Mouse (Mus musculus): ENCODE results near the gene 1600014C23Rik.

The 1600014C23Rik gene

DNA sequence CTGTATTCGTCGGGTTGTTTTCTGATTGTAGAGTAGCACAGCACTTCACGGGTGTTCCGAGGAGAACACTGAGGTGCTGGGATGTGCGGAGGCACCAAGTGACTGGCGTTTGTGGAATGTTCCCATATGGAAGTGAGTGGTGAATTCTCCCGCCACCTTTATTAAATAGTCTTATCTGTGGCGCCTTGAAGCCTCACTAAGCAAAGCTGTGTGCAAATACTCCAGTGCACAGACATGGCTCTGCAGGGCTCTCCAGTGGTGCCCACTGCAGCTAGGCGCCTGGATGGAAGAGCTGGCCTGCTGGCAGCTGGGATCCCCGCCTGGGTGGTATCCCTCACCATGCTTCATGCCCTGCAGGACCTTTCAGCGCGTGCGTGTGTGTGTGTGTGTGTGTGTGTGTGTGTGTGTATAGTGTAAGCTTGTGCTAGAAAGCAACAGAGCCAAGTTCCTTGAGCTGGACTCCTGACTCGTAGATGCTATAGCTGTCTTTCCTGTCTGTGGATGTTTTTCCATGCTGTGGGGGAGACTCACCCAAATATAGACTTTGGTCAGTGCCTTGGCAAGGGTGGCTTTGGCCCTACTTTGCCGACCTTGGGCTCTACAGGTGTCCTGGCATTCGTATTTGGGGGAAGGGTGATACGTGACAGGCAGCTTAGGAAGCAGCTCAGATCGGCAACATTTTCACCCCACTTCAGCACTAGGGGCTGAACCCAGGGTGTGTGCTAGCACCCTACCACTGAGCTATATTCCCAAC is 39.7 kb downstream of the 1600014C23Rik start:
- no peak for DNase-seq (ENCODE audit: low spot score in 2 of 2)

DNA sequence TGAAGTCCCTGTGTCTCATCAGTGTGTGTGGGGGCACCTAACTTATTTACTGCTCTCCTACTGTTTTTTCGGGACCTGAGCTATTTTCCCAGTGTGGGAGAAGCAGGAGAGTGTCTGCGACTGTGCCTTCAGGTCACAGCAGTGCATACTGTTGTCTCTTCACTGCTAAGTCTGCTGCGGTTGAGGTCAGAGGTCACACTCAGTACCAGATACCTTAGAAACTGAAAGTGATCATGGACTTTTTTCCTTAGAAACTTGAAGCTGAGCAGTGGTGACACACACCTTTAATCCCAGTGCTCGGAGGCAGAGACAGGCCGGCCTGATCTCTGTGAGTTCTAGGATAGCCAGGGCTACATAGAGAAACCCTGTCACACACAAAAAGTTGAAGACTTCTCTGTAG is 41.5 kb downstream of the 1600014C23Rik start:
- DNase-seq (ENCODE audit: low spot score in 2 of 2): no peak

DNA sequence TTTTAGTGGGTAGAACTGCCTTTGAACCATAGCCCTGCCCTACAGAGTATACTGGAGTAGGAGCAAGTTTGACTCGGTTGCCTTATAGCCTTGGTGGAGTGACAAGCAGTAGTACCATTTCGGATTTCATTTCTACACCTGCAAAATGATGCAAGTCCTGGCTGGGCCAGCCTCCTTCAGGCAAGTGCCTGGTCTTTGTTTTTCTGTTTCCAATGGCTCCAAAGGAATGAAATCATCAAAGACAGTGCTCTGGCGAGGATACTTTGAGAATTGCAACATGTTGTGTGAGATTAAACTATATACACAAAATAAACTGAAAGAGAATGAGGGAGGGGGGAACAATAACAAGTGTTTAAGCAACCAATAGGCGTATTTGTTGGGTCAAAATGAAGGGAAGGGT is 43.6 kb downstream of the 1600014C23Rik start:
- no peak for DNase-seq (ENCODE audit: low spot score in 2 of 2)

DNA sequence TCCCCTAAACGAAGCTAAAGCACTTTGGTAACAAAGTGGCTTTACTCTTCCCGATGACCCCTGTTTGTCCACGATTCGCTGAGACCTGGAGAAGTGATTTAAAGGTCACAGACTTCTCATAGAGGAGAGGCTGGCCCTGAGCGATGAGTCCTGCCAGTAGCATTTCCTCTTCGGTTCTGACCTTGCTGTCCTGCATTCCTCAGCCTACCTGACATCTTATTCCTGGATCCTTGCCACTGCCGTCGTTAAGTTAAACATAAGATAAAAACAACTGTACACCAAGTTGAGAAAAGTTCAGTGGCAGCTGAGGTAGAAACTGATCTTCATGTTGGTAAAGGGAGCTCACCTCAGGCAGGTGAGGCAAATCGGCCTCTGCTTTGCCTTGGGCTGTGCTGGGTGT is 44.5 kb downstream of the 1600014C23Rik start:
- no peak for DNase-seq (ENCODE audit: low spot score in 2 of 2)

DNA sequence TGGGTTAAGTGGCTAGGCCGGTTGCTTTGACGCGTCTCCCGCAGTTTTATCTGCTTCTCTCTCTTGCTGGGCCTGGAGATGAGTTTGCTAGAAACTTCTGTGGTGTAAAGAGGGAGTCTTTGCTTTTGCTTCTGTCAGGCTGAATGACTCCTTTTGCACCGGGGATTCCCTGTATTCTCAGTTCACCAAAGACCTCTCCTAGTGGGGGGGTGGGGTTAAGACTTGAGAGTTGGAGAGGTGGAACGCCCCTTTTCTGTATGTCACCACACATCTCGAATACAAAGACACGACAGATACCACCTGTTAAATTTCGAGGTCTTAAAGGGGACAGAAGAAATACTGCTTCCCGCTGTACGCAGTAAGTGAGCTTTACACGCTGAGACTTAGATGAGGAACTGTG is 46.9 kb downstream of the 1600014C23Rik start, which contains the start of gene Tmem63b:
Gene Tmem63b (minus strand): TSS at position 190 of the 400 bp plus-strand sequence.
- no peak for DNase-seq (ENCODE audit: low spot score in 2 of 2)

DNA sequence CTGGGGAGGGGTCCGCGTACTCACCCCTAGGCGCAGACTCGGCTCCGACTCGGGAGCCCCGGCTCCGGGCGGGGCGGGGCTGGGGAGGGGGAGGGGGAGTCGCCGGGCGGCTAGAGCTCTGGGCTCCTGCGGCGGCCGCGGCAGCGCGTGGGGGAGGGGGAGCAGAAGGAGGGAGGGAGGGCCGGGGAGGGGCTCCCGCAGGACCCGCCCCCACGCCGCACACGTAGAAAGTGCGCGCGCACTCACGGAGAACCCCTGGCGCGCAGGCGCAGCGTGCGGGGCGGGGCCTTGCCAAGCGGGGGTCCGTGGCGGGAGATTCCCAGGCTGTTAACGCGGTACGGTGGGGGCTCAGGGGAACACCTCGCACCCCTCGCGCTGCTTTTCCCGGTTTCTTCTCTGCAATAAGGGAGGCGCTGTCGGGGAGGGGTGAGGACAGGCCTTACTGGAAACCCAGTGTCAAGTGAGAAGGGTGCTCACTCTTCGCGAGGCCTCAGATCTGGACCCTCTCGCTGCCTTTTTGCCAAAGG is 47.5 kb downstream of the 1600014C23Rik start, which contains the start of gene Mrpl14:
Gene Mrpl14 (plus strand): TSS at position 230 of the 527 bp plus-strand sequence.
- DNase-seq (ENCODE audit: low spot score in 2 of 2): peak; percentile 95 to 97

DNA sequence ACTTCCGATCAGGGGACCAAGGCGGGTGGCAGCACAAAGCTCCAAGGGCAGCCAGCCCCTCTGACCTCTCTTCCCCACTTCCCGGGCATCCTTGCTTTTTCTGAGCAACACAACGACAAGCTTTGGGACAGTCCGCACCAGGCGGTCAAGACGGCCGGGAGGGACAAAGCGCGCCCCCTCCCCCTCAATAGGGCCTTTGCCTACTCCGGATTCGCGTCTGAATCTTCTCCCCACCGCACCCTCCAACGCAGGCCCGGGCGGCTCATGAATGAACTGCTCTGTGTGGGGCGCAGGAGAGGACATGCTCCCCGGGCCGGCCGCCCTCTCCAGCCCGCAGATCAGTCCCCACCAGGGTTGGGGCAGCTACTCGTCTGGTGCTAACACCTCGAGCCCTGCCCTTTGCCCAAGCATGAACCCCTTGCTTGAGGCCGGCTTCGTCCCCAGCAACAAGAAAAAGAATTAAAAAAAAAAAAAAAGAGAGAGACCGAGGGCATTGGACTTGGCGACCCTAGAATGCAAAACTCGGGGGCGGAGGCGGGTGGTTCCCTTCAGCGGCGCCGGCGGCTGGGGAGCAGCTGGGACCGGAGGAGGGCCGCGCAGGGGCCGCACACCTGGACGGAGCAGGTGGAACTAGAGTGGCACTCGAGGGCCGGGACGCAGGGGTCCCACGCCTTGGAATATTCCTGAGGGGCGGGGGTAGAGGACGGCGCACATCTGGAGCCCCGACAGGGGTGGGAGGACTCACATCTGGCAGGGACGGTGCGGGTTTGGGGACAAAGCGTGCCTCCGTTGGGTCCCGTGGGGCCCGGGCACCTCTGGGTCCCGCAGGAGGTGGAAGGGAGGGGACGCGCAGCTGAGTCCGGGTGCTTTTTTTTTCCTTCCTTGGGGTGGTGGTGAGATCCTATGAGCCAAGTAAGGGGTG is 48.2 kb downstream of the 1600014C23Rik start:
- DNase-seq (ENCODE audit: low spot score in 2 of 2): peak; percentile 77

DNA sequence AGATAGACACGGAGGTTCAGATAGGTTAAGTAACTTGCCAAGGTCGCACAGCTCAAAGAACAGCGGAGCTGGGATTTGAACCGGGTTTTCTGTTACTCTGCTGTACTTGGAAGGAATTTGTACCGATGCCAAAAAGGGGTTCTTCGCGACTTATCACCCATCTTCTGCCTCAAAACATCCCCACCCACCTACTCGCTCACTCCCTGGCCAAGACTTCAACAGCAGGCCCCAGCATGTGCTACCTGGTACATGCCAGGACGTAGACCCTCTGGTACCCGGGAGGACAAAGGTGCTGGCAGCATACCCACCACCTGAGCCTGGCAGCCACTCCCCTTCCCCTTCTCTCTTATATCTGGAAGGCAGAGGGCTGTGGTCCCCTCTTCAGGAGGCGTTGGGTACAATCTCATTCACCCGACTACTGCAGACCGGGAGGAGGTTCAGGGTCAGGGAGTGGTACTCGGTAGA is 48.9 kb downstream of the 1600014C23Rik start:
- DNase-seq (ENCODE audit: low spot score in 2 of 2): no peak
